Mouse (Mus musculus) hindbrain, embryonic 12.5 days (tissue): Measurements from ENCODE around the gene H2-M10.4. TPM values are rescaled to one million over a fixed set of nuclear protein-coding genes. Genes with fewer than 3 reads are reported as not detected.

Experiments used
- polyA plus RNA-seq: library from polyadenylated mRNA; unstranded; fragments of >200 nt; fragmentation: Nextera tagmentation; extraction: Ambion mirVana; gene quantifications from 2 replicates; pipeline ENCODE4 v1.2.1, GENCODE M21; 2016

Gene H2-M10.4
- polyA plus RNA-seq, 1 experiment from 2014 or later: not detected

Other genes with a start within 250 kb of the H2-M10.4 start
- gene Rpp21, start 204.3 kb downstream of the H2-M10.4 start, polyA plus RNA-seq: 75.5 and 89.2 TPM in 2 replicates
- 26.0 and 28.6 TPM in 2 replicates for gene Trim39, start 190.1 kb downstream of the H2-M10.4 start, polyA plus RNA-seq
- gene H2-M10.2, start 175.8 kb downstream of the H2-M10.4 start, polyA plus RNA-seq: 0.19 TPM in 1 of 2 replicates, not detected in the other
- not detected in 2 replicates for gene H2-M10.1, start 136.2 kb downstream of the H2-M10.4 start, polyA plus RNA-seq
- not detected in 2 replicates for gene H2-M10.3, start 93.9 kb downstream of the H2-M10.4 start, polyA plus RNA-seq
- not detected in 2 replicates for gene H2-M11, start 84.7 kb upstream of the H2-M10.4 start, polyA plus RNA-seq
- not detected in 2 replicates for gene H2-M9, start 180.3 kb upstream of the H2-M10.4 start, polyA plus RNA-seq
- gene H2-M1, start 209.9 kb upstream of the H2-M10.4 start, polyA plus RNA-seq: not detected in 2 replicates